Mouse (Mus musculus): ENCODE measurements at regions not wholly inside any gene's neighbourhood (a gene's known extent, or its start where the extent isn't known, plus 50 kb on each side); places are given as distances from the start of the nearest gene placed in this dataset.

DNA sequence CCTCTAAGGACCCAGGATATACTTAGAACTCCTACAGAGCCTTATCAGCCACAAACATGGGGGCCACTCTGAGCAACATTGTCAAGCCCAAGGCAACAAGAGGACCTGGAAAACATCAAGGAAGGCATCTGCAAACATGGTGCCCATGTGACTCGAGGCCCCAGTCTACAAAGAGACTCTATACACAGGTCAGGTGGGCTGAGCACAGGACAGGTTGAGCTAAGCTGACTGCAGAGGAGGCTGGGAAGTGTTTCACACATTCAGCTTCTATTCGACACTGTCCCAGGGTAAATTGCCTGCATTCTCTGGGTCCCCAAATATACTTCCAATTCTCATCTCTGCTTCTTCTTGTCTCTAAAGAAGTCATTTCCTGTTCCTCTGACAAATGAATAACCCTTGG lies 52.1 kb upstream of the 1110032F04Rik start:
- H3K27me3 ChIP-seq (ENCODE audit: control insufficient read depth, insufficient read depth, low read length) = no peaks in the 10 kb centered on the region
- H3K9ac ChIP-seq (ENCODE audit: low read length) = no peak overlapping the region
- ATAC-seq (ENCODE audit: insufficient number of reproducible peaks, insufficient read depth, low FRiP score, low read depth) = no peak
- H3K4me2 ChIP-seq (ENCODE audit: low read length) = no peak overlapping the region
- H3K27ac ChIP-seq (replicated peaks in 1 of 2; ENCODE audit: control insufficient read depth in 1 of 2, insufficient read depth in 1 of 2, low read depth in 2 of 2, low read length in 2 of 2) = no peak overlapping the region
- peaks cover 0 to 7% of the 10 kb centered on the region in 2 experiments; a peak in 2 of 4 replicates for H3K4me1 ChIP-seq (ENCODE audit: control insufficient read depth in 2 of 2, insufficient read depth in 2 of 2, low read length in 2 of 2)
- 26% methylated on average over 2 of the region's 2 CpGs for WGBS
- H3K9me3 ChIP-seq (ENCODE audit: control insufficient read depth, low read length) = no peaks in the 10 kb centered on the region
- H3K36me3 ChIP-seq (ENCODE audit: control insufficient read depth, insufficient read depth, low read length) = no peaks in the 10 kb centered on the region
- H3K4me3 ChIP-seq (ENCODE audit: control insufficient read depth in 1 of 2, insufficient read depth in 1 of 2, low read depth in 1 of 2, low read length in 2 of 2) = no peak overlapping the region

All from heart, embryonic 14.5 days (tissue).